Mouse (Mus musculus): ENCODE measurements around the gene Mtm1. TPM values are rescaled to one million over a fixed set of nuclear protein-coding genes. Genes with fewer than 3 reads are reported as not detected.
"Not testable (repeated sequence)": the region's sequence is repeated elsewhere in the genome, so short reads cannot be mapped to it uniquely, and the experiment has no call there.

The Mtm1 gene
- polyA plus RNA-seq, 1 experiment from 2014 or later: 4.8 TPM

DNA sequence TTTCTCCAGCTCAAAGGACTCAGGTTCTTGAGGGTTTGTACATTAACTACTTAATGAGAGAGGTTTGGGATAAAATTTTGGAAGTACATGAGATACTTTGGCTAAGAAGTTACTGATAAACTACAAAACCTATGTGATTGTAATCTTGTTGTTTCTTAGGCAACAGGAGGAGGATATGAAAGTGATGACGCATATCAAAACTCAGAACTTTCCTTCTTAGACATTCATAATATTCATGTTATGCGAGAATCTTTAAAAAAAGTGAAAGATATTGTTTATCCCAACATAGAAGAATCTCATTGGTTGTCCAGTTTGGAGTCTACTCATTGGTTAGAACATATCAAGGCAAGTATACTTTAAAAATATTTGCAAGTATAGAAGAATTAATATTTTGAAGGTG, 85.4 kb downstream of the Mtm1 start:
- H3K36me3 ChIP-seq: no peaks in the 10 kb centered on the region
- no peak overlapping the region for H3K9ac ChIP-seq (replicated peaks)
- H3K27me3 ChIP-seq: no peaks in the 10 kb centered on the region
- no peak overlapping the region for H3K27ac ChIP-seq (replicated peaks)
- ATAC-seq (ENCODE audit: low FRiP score, low read depth): no peak
- WGBS: 90% methylated on average over 2 of the region's 2 CpGs
- H3K4me1 ChIP-seq: no peaks in the 10 kb centered on the region
- H3K4me2 ChIP-seq (replicated peaks): no peak overlapping the region
- H3K9me3 ChIP-seq: no peaks in the 10 kb centered on the region
- H3K4me3 ChIP-seq: no peak overlapping the region

DNA sequence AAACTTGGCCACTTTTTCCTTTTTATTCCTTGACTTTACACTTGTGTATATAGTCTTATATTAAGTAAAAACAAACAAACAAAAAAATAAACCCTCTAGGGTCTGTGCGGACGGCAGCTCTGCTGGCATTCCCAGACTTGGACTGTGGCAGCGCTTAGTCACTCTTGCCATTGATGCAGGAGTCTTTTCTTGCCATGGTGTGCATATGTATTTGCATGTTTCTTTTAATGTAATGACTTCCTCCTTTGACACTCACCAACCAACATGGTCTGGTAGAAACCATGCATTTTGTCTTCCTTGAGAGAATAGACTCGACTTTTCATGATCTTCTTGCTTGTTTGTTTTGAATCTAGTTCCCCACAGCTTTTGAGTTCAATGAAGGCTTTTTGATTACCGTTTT, 91.6 kb downstream of the Mtm1 start:
- Histone ChIP-seq H3K27me3 (no peaks in the 10 kb centered on the region), H3K27ac (replicated peaks) (no peak overlapping the region), H3K4me1 (no peaks in the 10 kb centered on the region), H3K9ac (replicated peaks) (no peak overlapping the region), H3K9me3 (no peaks in the 10 kb centered on the region), H3K36me3 (no peaks in the 10 kb centered on the region), H3K4me3 (no peak overlapping the region), H3K4me2 (replicated peaks) (no peak overlapping the region)
- WGBS: 84% methylated on average over 5 of the region's 5 CpGs
- no peak for ATAC-seq (ENCODE audit: low FRiP score, low read depth)

DNA sequence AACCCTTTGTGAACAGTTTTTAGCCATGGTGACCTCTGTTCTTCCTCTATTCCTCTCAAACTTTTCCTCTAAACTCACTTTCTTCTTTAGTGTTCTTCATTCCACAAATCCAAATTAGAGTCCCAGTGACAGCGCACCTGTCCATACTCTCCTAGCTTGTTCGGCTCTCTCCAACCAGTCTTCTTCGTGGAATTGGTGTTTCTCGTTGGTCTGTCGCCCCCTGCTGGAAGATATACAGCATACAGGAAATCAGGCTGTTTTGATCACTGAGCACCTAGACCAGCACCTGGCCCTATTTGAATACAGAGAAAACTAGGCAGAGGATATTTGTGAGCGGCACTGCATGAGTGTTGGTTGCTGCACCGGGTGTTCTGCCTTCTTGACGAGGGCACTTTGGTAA, 100.7 kb downstream of the Mtm1 start:
- Histone ChIP-seq H3K9me3 (no peaks in the 10 kb centered on the region), H3K27ac (replicated peaks) (no peak overlapping the region), H3K36me3 (no peaks in the 10 kb centered on the region), H3K4me3 (no peak overlapping the region), H3K9ac (replicated peaks) (no peak overlapping the region), H3K4me2 (replicated peaks) (no peak overlapping the region), H3K4me1 (no peaks in the 10 kb centered on the region), H3K27me3 (no peaks in the 10 kb centered on the region)
- 34% methylated on average over 8 of the region's 8 CpGs for WGBS
- ATAC-seq (ENCODE audit: low FRiP score, low read depth): peak; percentile 38; the same call in 1 of the 2 replicates

DNA sequence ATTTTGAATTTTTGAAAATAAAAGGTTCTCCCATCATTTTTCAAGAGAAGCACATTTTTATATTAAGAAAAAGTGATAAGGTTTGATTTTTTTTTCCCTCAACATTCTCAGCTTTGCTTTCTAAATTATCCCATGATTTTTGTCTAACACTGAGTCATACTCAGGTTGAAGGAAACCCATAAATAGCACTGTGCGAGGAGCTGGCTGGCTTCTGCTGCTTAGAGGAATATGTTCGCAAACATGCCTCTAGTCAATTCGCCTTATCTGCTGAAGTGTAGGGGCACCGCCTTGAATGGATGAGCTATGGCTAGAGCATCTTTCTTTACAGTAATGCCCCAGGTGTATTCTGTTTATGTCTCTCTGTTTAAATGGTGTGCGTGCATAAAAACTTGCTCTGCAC, 103.8 kb downstream of the Mtm1 start:
- Histone ChIP-seq H3K4me2 (replicated peaks) (no peak overlapping the region), H3K4me3 (no peak overlapping the region), H3K27ac (replicated peaks) (no peak overlapping the region), H3K36me3 (no peaks in the 10 kb centered on the region), H3K27me3 (no peaks in the 10 kb centered on the region), H3K9ac (replicated peaks) (no peak overlapping the region), H3K9me3 (no peaks in the 10 kb centered on the region), H3K4me1 (no peaks in the 10 kb centered on the region)
- WGBS: 90% methylated on average over 5 of the region's 5 CpGs
- ATAC-seq (ENCODE audit: low FRiP score, low read depth): no peak

DNA sequence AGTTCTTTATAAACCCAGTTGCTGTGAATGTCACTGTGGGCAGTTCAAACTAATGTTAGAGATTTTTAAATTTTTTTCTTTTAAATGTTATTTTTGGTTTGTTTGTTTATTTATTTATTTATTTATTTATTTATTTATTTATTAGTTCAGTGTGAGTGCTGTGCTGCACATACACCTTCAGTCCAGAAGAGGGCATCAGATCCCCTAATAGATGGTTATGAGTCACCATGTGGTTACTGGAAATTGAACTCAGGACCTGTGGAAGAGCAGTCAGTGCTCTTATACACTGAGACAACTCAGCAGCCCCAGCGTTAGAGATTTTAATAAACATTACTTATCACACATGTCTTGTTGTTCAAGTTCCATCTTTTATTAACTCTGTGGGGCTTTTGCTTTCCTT, 141.5 kb downstream of the Mtm1 start:
- no peak overlapping the region for H3K4me3 ChIP-seq
- no peak overlapping the region for H3K9ac ChIP-seq (replicated peaks)
- 94% methylated on average over 1 of the region's 1 CpGs for WGBS
- no peaks in the 10 kb centered on the region for H3K4me1 ChIP-seq
- no peak overlapping the region for H3K27ac ChIP-seq (replicated peaks)
- H3K4me2 ChIP-seq (replicated peaks): no peak overlapping the region
- ATAC-seq (ENCODE audit: low FRiP score, low read depth): no peak
- H3K9me3 ChIP-seq: no peaks in the 10 kb centered on the region
- no peaks in the 10 kb centered on the region for H3K27me3 ChIP-seq
- no peaks in the 10 kb centered on the region for H3K36me3 ChIP-seq

DNA sequence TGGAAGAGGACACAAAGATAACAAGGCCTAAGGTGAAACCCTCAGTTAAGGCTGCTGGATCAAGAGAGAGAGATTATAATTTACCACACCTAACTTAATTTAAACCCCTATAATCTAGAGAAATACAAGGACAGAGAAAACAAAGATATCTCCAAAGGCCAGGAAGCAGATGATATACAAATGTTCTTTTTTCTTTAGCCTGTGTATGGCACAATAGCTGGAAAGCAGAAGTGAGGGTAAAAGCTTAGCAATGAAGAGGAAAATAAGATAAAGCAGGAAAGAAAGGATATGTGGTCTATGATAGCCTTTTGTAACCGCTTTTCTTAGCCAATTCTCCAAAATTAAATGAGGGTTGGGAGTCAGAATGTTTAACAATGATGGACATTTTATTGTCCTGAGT, 144.8 kb downstream of the Mtm1 start:
- no peak for ATAC-seq (ENCODE audit: low FRiP score, low read depth)
- H3K4me1 ChIP-seq: no peaks in the 10 kb centered on the region
- H3K27ac ChIP-seq (replicated peaks): no peak overlapping the region
- H3K27me3 ChIP-seq: no peaks in the 10 kb centered on the region
- H3K36me3 ChIP-seq: no peaks in the 10 kb centered on the region
- no peak overlapping the region for H3K9ac ChIP-seq (replicated peaks)
- no peaks in the 10 kb centered on the region for H3K9me3 ChIP-seq
- 69% methylated on average over 1 of the region's 1 CpGs for WGBS
- H3K4me2 ChIP-seq (replicated peaks): no peak overlapping the region
- no peak overlapping the region for H3K4me3 ChIP-seq

DNA sequence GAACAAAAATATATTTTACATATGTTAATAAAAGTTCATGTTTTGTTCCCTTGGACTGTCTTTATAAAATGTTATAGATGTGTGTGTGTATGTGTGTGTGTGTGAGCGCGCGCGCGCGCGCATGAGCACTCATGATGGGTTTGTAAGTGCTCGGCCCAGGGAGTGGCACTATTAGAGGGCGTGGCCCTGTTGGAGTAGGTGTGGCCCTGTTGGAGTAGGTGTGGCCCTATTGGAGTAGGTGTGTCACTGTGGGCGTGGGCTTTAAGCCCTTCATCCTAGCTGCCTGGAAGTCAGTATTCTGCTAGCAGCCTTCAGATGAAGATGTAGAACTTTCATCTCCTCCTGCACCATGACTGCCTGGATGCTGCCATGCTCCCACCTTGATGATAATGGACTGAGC, 151.2 kb downstream of the Mtm1 start:
- not testable (repeated sequence) for H3K9me3 ChIP-seq; H3K4me1 ChIP-seq; H3K27me3 ChIP-seq; H3K27ac ChIP-seq (replicated peaks); ATAC-seq (ENCODE audit: low FRiP score, low read depth); H3K4me2 ChIP-seq (replicated peaks); H3K9ac ChIP-seq (replicated peaks); H3K36me3 ChIP-seq; H3K4me3 ChIP-seq
- WGBS: 86% methylated on average over 10 of the region's 10 CpGs

DNA sequence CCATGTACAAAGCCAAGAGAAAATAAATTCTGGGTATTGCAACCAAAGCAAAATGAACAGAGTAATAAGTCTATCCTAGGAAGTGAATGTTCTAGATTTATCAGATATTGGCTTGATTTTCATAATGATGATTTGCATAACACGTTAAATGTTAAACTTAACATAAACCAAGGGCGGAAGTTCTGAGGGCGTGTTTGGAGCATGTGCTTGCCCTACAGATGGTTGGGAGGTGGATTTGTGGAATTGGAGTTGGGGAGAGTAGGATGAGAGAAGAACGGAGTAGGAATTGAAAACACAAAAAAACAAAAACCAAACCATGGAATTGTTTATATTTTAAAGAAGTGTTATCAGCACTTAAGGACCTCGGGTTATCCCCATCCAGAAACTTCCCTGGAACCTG, 153.5 kb downstream of the Mtm1 start:
- H3K4me3 ChIP-seq: peak overlapping the region; percentile 59
- no peaks in the 10 kb centered on the region for H3K36me3 ChIP-seq
- WGBS: 73% methylated on average over 5 of the region's 5 CpGs
- no peak overlapping the region; the same call in 1 of the 2 replicates for H3K9ac ChIP-seq (replicated peaks)
- H3K27me3 ChIP-seq: no peaks in the 10 kb centered on the region
- H3K9me3 ChIP-seq: no peaks in the 10 kb centered on the region
- no peak overlapping the region for H3K27ac ChIP-seq (replicated peaks)
- H3K4me1 ChIP-seq: no peaks in the 10 kb centered on the region
- ATAC-seq (ENCODE audit: low FRiP score, low read depth): no peak
- peak overlapping the region; percentile 58 for H3K4me2 ChIP-seq (replicated peaks)

DNA sequence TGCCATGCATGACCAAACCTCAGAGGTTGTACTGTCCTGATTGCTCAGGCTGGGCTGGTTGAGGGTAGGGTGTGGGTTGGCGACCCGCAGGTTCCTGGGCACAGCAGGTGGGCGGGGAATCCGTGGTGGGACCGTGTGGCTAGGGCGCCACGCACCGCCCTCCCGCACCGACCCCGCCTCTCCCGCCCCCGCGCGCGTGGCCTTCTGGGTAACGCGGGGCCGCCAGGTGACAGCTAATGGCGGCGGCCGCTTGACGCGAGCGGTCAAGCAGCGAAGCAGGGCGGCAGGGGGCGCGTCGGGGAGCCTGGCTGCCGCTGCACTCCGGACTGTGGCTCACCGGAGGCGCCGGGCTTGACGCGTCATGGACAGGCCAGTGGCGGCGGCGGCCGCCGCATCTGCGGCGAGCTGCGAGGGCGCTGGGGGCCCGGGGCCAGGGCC, 154.0 kb downstream of the Mtm1 start, which contains the start of gene Mtmr1:
Gene Mtmr1, plus strand, starts transcription at position 207 of the 438 bp plus-strand sequence.
- Histone ChIP-seq H3K4me3 (peak within 1 kb of the TSS; percentile 59), H3K4me2 (replicated peaks) (peak within 1 kb of the TSS; percentile 58), H3K9me3 (no peaks in the 10 kb centered on the region), H3K36me3 (no peaks in the 10 kb centered on the region), H3K27me3 (no peaks in the 10 kb centered on the region), H3K4me1 (no peaks in the 10 kb centered on the region), H3K9ac (replicated peaks) (peak within 1 kb of the TSS; percentile 72), H3K27ac (replicated peaks) (peak within 1 kb of the TSS; percentile 76)
- 19% methylated on average over 39 of the region's 47 CpGs for WGBS
- ATAC-seq (ENCODE audit: low FRiP score, low read depth): peak; percentile 93

DNA sequence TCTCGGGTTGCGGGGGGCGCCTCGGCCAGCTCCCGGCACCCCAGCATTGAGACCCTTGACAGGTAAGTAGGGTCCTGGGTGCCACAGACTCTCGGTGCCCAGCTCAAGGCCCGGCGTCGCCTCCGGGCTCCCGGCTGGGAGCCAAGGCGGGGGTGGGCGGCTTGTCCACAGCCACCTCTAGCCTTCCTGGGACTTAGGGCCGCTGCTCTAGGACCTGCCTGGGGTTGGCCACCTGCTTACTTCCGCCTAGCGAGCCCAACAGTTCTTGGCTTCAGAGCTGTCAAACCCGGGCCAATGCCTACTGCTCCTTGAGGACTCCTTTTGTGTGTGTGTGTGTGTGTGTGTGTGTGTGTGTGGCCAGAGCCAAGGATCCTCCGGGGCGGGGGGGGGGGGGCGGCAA, 154.4 kb downstream of the Mtm1 start:
- no peaks in the 10 kb centered on the region for H3K4me1 ChIP-seq
- WGBS: 30% methylated on average over 17 of the region's 20 CpGs
- no peak; the same call in none of the 2 replicates for ATAC-seq (ENCODE audit: low FRiP score, low read depth)
- peak overlapping the region; percentile 58 for H3K4me2 ChIP-seq (replicated peaks)
- no peaks in the 10 kb centered on the region for H3K36me3 ChIP-seq
- peak overlapping the region; percentile 59 for H3K4me3 ChIP-seq
- H3K27ac ChIP-seq (replicated peaks): peak overlapping the region; percentile 76
- peak overlapping the region; percentile 72 for H3K9ac ChIP-seq (replicated peaks)
- no peaks in the 10 kb centered on the region for H3K9me3 ChIP-seq
- no peaks in the 10 kb centered on the region for H3K27me3 ChIP-seq

Other genes starting within 250 kb of the Mtm1 start
- 5.1 and 5.9 TPM in 2 replicates for gene Mamld1, start 160.5 kb upstream of the Mtm1 start, polyA plus RNA-seq (2016; fragmentation: Nextera tagmentation; extraction: Ambion mirVana)
- 16.0 and 18.2 TPM in 2 replicates for gene Mtmr1, start 154.0 kb downstream of the Mtm1 start, polyA plus RNA-seq (2016; fragmentation: Nextera tagmentation; extraction: Ambion mirVana)

Measured in midbrain, embryonic 12.5 days (tissue).